Mouse (Mus musculus): Measurements from ENCODE around the gene Galm.

GRCm38 (mm10) chr17:80128476-80128990, 1.3 kb downstream of the Galm start:
- TF ChIP-seq CTCF (IDR thresholded peaks at IDR 0.05; ENCODE audit: control insufficient read depth, insufficient read depth, insufficient replicate concordance, low read depth, low read length) (no peak), POLR2A (IDR thresholded peaks at IDR 0.05; ENCODE audit: control insufficient read depth, low read depth, low read length) (no peak)
